ENCODE assay signal across 29 mouse cellular contexts in the genomic region with DNA sequence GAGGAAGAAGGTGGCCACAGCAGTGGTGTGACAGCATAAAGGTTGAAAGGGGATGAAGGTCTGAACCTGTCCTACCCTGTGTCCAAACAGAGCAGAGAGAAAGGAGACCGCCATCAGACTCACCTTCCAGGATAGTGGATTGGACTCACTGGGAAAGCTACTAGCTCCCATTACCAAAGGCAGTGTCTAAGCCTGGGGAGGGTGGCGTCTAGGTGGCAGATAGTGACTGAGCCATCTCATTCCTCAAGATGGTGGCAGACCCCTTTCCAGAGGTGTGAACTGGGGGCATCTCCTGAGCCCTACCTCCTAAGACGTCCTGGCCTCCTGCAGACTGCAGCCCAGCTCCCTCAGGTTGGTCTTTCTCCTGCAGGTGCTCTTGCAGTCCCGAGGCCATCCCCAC. TPM values are rescaled to one million over a fixed set of nuclear protein-coding genes. Genes with fewer than 3 reads are reported as not detected.
DNase-seq lines count a peak whose midpoint lies in the region; ATAC-seq and TF ChIP-seq lines count a peak whose summit lies in the region.
"Had no signal": no experiment of that assay in that cellular context is flagged by ENCODE, and none has a peak within 500 bp of the region (broad histone marks: within the 10 kb centered on the region; RNA-seq: fewer than 3 reads in every experiment).

No protein-coding gene starts in this region.

- ATAC-seq in megakaryocyte-erythroid progenitor cell, adult 5-6 weeks (replicated peaks; ENCODE audit: low FRiP score, low TSS enrichment, poor library complexity, severe bottlenecking), result no peak
- ATAC-seq: activated CD4-positive, CD25-positive, alpha-beta regulatory T cell, adult 4 months; CD4-positive, CD25-positive, alpha-beta regulatory T cell, adult 4 months; forebrain, embryonic 13.5 days; forebrain, embryonic 15.5 days; Patski had no signal

- 76% methylated on average over 4 of the region's 4 CpGs for WGBS in heart, adult 2 months

- intact Hi-C loops in gastrocnemius, adult 2 months (cut with DNase I), result no loop called here
- intact Hi-C loops in gastrocnemius, postnatal 14 days (cut with DNase I; ENCODE audit: low total_unique reads), result no loop called here
- intact Hi-C loops in heart, adult 2 months (cut with DNase I), result no loop called here

- H3K79me2 ChIP-seq in heart, adult 2 months (replicated peaks; ENCODE audit: control insufficient read depth, insufficient read depth, low read length), result no peaks in the 10 kb centered on the region

- no peak overlapping the region; the same call in 1 of the 2 replicates for H3K4me3 ChIP-seq in gastrocnemius, adult 2 months
- H3K4me3 ChIP-seq in heart, adult 2 months, result no peak overlapping the region
- no peak overlapping the region for H3K4me3 ChIP-seq in layer of hippocampus, adult 2 months
- no peak overlapping the region for H3K4me3 ChIP-seq in brown adipose tissue, adult 24 weeks (ENCODE audit: insufficient read depth, low read depth, low read length)
- H3K4me3 ChIP-seq: embryonic facial prominence, embryonic 10.5 days; embryonic facial prominence, embryonic 12.5 days; forebrain, embryonic 13.5 days; forebrain, embryonic 15.5 days had no signal

- H3K36me3 ChIP-seq in heart, adult 2 months (ENCODE audit: control insufficient read depth, insufficient read depth, low read length), result peaks cover 7% of the 10 kb centered on the region
- H3K36me3 ChIP-seq: embryonic facial prominence, embryonic 10.5 days; embryonic facial prominence, embryonic 12.5 days; forebrain, embryonic 15.5 days; G1E had no signal

- H3K27ac ChIP-seq in gastrocnemius, adult 2 months, result peak overlapping the region; percentile 73
- peak overlapping the region; percentile 65 for H3K27ac ChIP-seq in heart, adult 2 months
- H3K27ac ChIP-seq in layer of hippocampus, adult 2 months, result peak overlapping the region; percentile 74; the same call in 1 of the 2 replicates
- peak overlapping the region; percentile 22 for H3K27ac ChIP-seq in brown adipose tissue, adult 24 weeks (replicated peaks; ENCODE audit: low read depth, low read length)
- H3K27ac ChIP-seq: embryonic facial prominence, embryonic 12.5 days; forebrain, embryonic 13.5 days had no signal

- no peak for TF ChIP-seq EP300 in heart, adult 2 months (IDR thresholded peaks at IDR 0.05; ENCODE audit: insufficient read depth, low read depth, low read length)

- no peak for DNase-seq in gastrocnemius, adult 2 months
- DNase-seq in gastrocnemius, postnatal 14 days, result no peak
- peak in 1 of 2 experiments; percentile 15 for DNase-seq in heart, adult 2 months
- DNase-seq in heart, postnatal 4 days, result no peak
- DNase-seq in layer of hippocampus, adult 2 months (ENCODE audit: low spot score in 2 of 2), result no peak
- DNase-seq in layer of hippocampus, postnatal 14 days (ENCODE audit: low spot score in 2 of 2), result no peak
- DNase-seq: adrenal gland, adult 8-10 months; adrenal gland, postnatal 25 days; B cell, adult 2 months; cerebellum, adult 11-12 months; cerebellum, adult 2 months; cerebellum, adult 9-10 months; cerebellum, postnatal 10 days; cerebellum, postnatal 25 days had no signal

- TF ChIP-seq POLR2A in heart, adult 2 months (IDR thresholded peaks at IDR 0.05; ENCODE audit: insufficient read depth, low read depth, low read length), result no peak

- peaks cover 34% of the 10 kb centered on the region for H3K4me1 ChIP-seq in heart, adult 2 months (ENCODE audit: control insufficient read depth, insufficient read depth, low read length)
- H3K4me1 ChIP-seq in brown adipose tissue, adult 24 weeks (ENCODE audit: control insufficient read depth, insufficient read depth, insufficient read length, low read length), result peaks cover 39% of the 10 kb centered on the region
- H3K4me1 ChIP-seq: forebrain, embryonic 13.5 days; forebrain, embryonic 15.5 days had no signal

- TF ChIP-seq CTCF in gastrocnemius, adult 2 months (IDR thresholded peaks at IDR 0.05), result no peak
- TF ChIP-seq CTCF in heart, adult 2 months (IDR thresholded peaks at IDR 0.05), result no peak
- TF ChIP-seq CTCF in layer of hippocampus, adult 2 months (conservative IDR thresholded peaks at IDR 0.05), result no peak

- H3K27me3 ChIP-seq in heart, adult 2 months (ENCODE audit: control insufficient read depth, insufficient read depth, low read length), result no peaks in the 10 kb centered on the region
- H3K27me3 ChIP-seq: embryonic facial prominence, embryonic 12.5 days; forebrain, embryonic 13.5 days; forebrain, embryonic 15.5 days had no signal

- no peak overlapping the region for H3K9ac ChIP-seq in heart, adult 2 months (ENCODE audit: low read depth, low read length)
- H3K9ac ChIP-seq: embryonic facial prominence, embryonic 12.5 days; forebrain, embryonic 13.5 days; forebrain, embryonic 15.5 days had no signal

RNA-seq across cellular contexts. Expression of a gene that starts 10.5 kb away (rescaled TPM):
- total RNA-seq in gastrocnemius, adult 2 months (2021), result 1 to 10 TPM; 5.2 to 7.1 TPM
- 1 to 10 TPM; 6.4 to 7.5 TPM for total RNA-seq in gastrocnemius, postnatal 14 days (2021)
- 10 to 100 TPM in 1 of 2 experiments, 1 to 10 TPM in 1; 8.5 to 10.1 TPM for total RNA-seq in heart, adult 2 months (2021)
- polyA plus RNA-seq in heart, adult 2 months (2012; rRNA removed), result 11.7 and 14.4 TPM in 2 replicates
- 1 to 10 TPM; 4.0 to 4.2 TPM for total RNA-seq in heart, postnatal 4 days (2021)
- 10 to 100 TPM; 11.7 to 13.4 TPM for total RNA-seq in layer of hippocampus, adult 2 months (2021)
- 10 to 100 TPM; 17.6 to 18.0 TPM for total RNA-seq in layer of hippocampus, postnatal 14 days (2021)
- 8.4 and 9.7 TPM in 2 replicates for polyA plus RNA-seq in brown adipose tissue, adult 24 weeks (2012; ENCODE audit: insufficient read depth, insufficient read length, missing spikeins)
- 0.64 TPM in 1 of 2 replicates, not detected in the other for total RNA-seq in megakaryocyte-erythroid progenitor cell, adult 5-6 weeks (2014; fragmentation: Nextera tagmentation)
- total RNA-seq in megakaryocyte-erythroid progenitor cell, adult 5-6 weeks (2017), result 0.11 TPM in 1 of 2 replicates, not detected in the other
- polyA plus RNA-seq: activated CD4-positive, CD25-positive, alpha-beta regulatory T cell, adult 4 months; Patski had no signal

RNA-seq across cellular contexts. Expression of a gene that starts 29.4 kb away (rescaled TPM):
- not detected for total RNA-seq in gastrocnemius, adult 2 months (2021)
- under 1 TPM in 1 of 2 experiments, not detected in 1; 0.31 TPM for total RNA-seq in gastrocnemius, postnatal 14 days (2021)
- total RNA-seq in heart, adult 2 months (2021), result not detected
- polyA plus RNA-seq in heart, adult 2 months (2012; rRNA removed), result not detected in 2 replicates
- not detected for total RNA-seq in heart, postnatal 4 days (2021)
- not detected for total RNA-seq in layer of hippocampus, adult 2 months (2021)
- not detected for total RNA-seq in layer of hippocampus, postnatal 14 days (2021)
- polyA plus RNA-seq in brown adipose tissue, adult 24 weeks (2012; ENCODE audit: insufficient read depth, insufficient read length, missing spikeins), result not detected in 2 replicates
- not detected in 2 replicates for total RNA-seq in megakaryocyte-erythroid progenitor cell, adult 5-6 weeks (2014; fragmentation: Nextera tagmentation)
- total RNA-seq in megakaryocyte-erythroid progenitor cell, adult 5-6 weeks (2017), result not detected in 2 replicates
- total RNA-seq: adrenal gland, adult 8-10 months; adrenal gland, postnatal 25 days; adrenal gland, postnatal 4 days; CH12.LX had no signal
- polyA plus RNA-seq: activated CD4-positive, CD25-positive, alpha-beta regulatory T cell, adult 4 months; CD4-positive, CD25-positive, alpha-beta regulatory T cell, adult 4 months; cerebellum, adult 2 months; cortical plate, adult 2 months; embryonic facial prominence, embryonic 10.5 days; embryonic facial prominence, embryonic 12.5 days; embryonic facial prominence, embryonic 14.5 days; forebrain, embryonic 11.5 days; forebrain, embryonic 13.5 days; forebrain, embryonic 15.5 days; G1E; Patski had no signal

Comparison
In these comparisons a context has a peak if more than half of its experiments do, and no peak if none do; other contexts are left out.
1. H3K27ac ChIP-seq: peak in every context shown above with its lines; median percentile 74 in layer of hippocampus, adult 2 months; 73 in gastrocnemius, adult 2 months; 65 in heart, adult 2 months; 22 in brown adipose tissue, adult 24 weeks.